Mouse (Mus musculus) CD8-positive naive resting alpha-beta T cell, adult 57 days (primary cell): ENCODE results near the gene Abhd17a. TPM values are rescaled to one million over a fixed set of nuclear protein-coding genes. Genes with fewer than 3 reads are reported as not detected.

Experiments
- total RNA-seq: library from RNA; stranded (reverse); gene quantifications from one replicate; pipeline ENCODE4 v1.2.4, GENCODE M21; 2023

Gene Abhd17a
- total RNA-seq: 52.0 TPM

GRCm38 (mm10) chr10:80589879-80590854, at the start of gene Abhd17a:
Abhd17a (minus strand) TSS chr10:80590341.

GRCm38 (mm10) chr10:80622661-80623456, 32.7 kb upstream of the Abhd17a start, which contains the start of gene Csnk1g2:
Csnk1g2 (plus strand) TSS chr10:80622838.

GRCm38 (mm10) chr10:80605721-80606120, 15.6 kb upstream of the Abhd17a start, which contains the start of gene Gm49322:
Gm49322 (plus strand) TSS chr10:80606021.

GRCm38 (mm10) chr10:80602698-80603325, 12.7 kb upstream of the Abhd17a start, which contains the start of the genes Scamp4 and Adat3:
Scamp4 (plus strand) TSS chr10:80602872.
Adat3 (plus strand) TSS chr10:80602880.

GRCm38 (mm10) chr10:80577195-80578130, 12.7 kb downstream of the Abhd17a start, which contains the start of gene Klf16:
Klf16 (minus strand) TSS chr10:80577321.

GRCm38 (mm10) chr10:80561116-80561944, 28.8 kb downstream of the Abhd17a start, which contains the start of gene Rexo1:
Rexo1 (minus strand) TSS chr10:80561560.

GRCm38 (mm10) chr10:80538710-80539394, 51.3 kb downstream of the Abhd17a start, which contains the start of gene Atp8b3:
Atp8b3 (minus strand) TSS chr10:80539124.

Other genes with a start within 250 kb of the Abhd17a start
- gene Adamtsl5, start 241.9 kb downstream of the Abhd17a start, total RNA-seq: not detected
- not detected for gene Plk5, start 233.9 kb downstream of the Abhd17a start, total RNA-seq
- gene Mex3d, start 202.7 kb downstream of the Abhd17a start, total RNA-seq: 6.2 TPM
- 122 TPM for gene Mbd3, start 190.8 kb downstream of the Abhd17a start, total RNA-seq
- gene Uqcr11, start 183.5 kb downstream of the Abhd17a start, total RNA-seq: 59.9 TPM
- 102 TPM for gene Tcf3, start 156.7 kb downstream of the Abhd17a start, total RNA-seq
- gene Onecut3, start 95.5 kb downstream of the Abhd17a start, total RNA-seq: not detected
- gene Atp8b3, start 51.2 kb downstream of the Abhd17a start, total RNA-seq: not detected
- gene Rexo1, start 28.8 kb downstream of the Abhd17a start, total RNA-seq: 128 TPM
- 27.5 TPM for gene Klf16, start 13.0 kb downstream of the Abhd17a start, total RNA-seq
- 46.9 TPM for gene Scamp4, start 12.5 kb upstream of the Abhd17a start, total RNA-seq
- gene Adat3, start 12.5 kb upstream of the Abhd17a start, total RNA-seq: 6.0 TPM
- gene Gm49322, start 15.7 kb upstream of the Abhd17a start, total RNA-seq: 4.5 TPM
- gene Csnk1g2, start 32.5 kb upstream of the Abhd17a start, total RNA-seq: 209 TPM
- 20.7 TPM for gene Btbd2, start 66.7 kb upstream of the Abhd17a start, total RNA-seq
- gene Mknk2, start 87.8 kb upstream of the Abhd17a start, total RNA-seq: 330 TPM
- gene Mob3a, start 111.6 kb upstream of the Abhd17a start, total RNA-seq: 138 TPM
- gene Izumo4, start 111.8 kb upstream of the Abhd17a start, total RNA-seq: 45.1 TPM
- gene Ap3d1, start 151.9 kb upstream of the Abhd17a start, total RNA-seq: 123 TPM
- 72.9 TPM for gene Dot1l, start 164.9 kb upstream of the Abhd17a start, total RNA-seq
- 81.1 TPM for gene Sf3a2, start 207.9 kb upstream of the Abhd17a start, total RNA-seq
- 141 TPM for gene Plekhj1, start 208.3 kb upstream of the Abhd17a start, total RNA-seq
- 1.4 TPM for gene Amh, start 214.9 kb upstream of the Abhd17a start, total RNA-seq
- gene Jsrp1, start 223.2 kb upstream of the Abhd17a start, total RNA-seq: not detected
- gene Oaz1, start 236.3 kb upstream of the Abhd17a start, total RNA-seq: 517 TPM